Mouse (Mus musculus): ENCODE measurements around the gene Fam120a. TPM values are rescaled to one million over a fixed set of nuclear protein-coding genes. Genes with fewer than 3 reads are reported as not detected.

Fam120a gene
- polyA plus RNA-seq (2012; ENCODE audit: low replicate concordance): 182 and 275 TPM in 2 replicates

GRCm38 (mm10) chr13:48967956-48968749 is at the start of gene Fam120a:
TSS of gene Fam120a (minus strand) at chr13:48968017.

GRCm38 (mm10) chr13:48870771-48871731 is 96.8 kb downstream of the Fam120a start, which contains the start of gene Phf2:
TSS of gene Phf2 (minus strand) at chr13:48871119.

Other genes with a start within 250 kb of the Fam120a start
- gene Phf2, start 96.9 kb downstream of the Fam120a start, polyA plus RNA-seq (2012; ENCODE audit: low replicate concordance): 53.9 and 69.2 TPM in 2 replicates
- 0.02 and 0.05 TPM in 2 replicates for gene Wnk2, start 180.0 kb upstream of the Fam120a start, polyA plus RNA-seq (2012; ENCODE audit: low replicate concordance)
- gene Ninj1, start 219.5 kb upstream of the Fam120a start, polyA plus RNA-seq (2012; ENCODE audit: low replicate concordance): 73.3 and 146 TPM in 2 replicates
- 22.2 and 50.4 TPM in 2 replicates for gene Card19, start 248.0 kb upstream of the Fam120a start, polyA plus RNA-seq (2012; ENCODE audit: low replicate concordance)

Data from leukemia stem cell, adult 10-12 weeks (primary cell).